Mouse (Mus musculus) brain, embryonic 14.5 days (tissue): Measurements from ENCODE around the gene Lrrc32.

Experiments
- CTCF ChIP-seq: fragments of 200-500 bp; IDR thresholded peaks from 2 replicates; pipeline ENCODE4 v1.5.1; 2012; ENCODE audit warnings: inconsistent platforms, mild to moderate bottlenecking, moderate library complexity, borderline replicate concordance; ENCODE audit not compliant: insufficient read depth, insufficient read length; ENCODE audit errors: extremely low read depth
- POLR2A ChIP-seq: fragments of 200-500 bp; IDR thresholded peaks from 2 replicates; pipeline ENCODE4 v1.6.1; 2012; ENCODE audit warnings: mild to moderate bottlenecking, inconsistent platforms, borderline replicate concordance; ENCODE audit not compliant: poor library complexity, insufficient read depth, insufficient read length, severe bottlenecking; ENCODE audit errors: extremely low read depth

DNA sequence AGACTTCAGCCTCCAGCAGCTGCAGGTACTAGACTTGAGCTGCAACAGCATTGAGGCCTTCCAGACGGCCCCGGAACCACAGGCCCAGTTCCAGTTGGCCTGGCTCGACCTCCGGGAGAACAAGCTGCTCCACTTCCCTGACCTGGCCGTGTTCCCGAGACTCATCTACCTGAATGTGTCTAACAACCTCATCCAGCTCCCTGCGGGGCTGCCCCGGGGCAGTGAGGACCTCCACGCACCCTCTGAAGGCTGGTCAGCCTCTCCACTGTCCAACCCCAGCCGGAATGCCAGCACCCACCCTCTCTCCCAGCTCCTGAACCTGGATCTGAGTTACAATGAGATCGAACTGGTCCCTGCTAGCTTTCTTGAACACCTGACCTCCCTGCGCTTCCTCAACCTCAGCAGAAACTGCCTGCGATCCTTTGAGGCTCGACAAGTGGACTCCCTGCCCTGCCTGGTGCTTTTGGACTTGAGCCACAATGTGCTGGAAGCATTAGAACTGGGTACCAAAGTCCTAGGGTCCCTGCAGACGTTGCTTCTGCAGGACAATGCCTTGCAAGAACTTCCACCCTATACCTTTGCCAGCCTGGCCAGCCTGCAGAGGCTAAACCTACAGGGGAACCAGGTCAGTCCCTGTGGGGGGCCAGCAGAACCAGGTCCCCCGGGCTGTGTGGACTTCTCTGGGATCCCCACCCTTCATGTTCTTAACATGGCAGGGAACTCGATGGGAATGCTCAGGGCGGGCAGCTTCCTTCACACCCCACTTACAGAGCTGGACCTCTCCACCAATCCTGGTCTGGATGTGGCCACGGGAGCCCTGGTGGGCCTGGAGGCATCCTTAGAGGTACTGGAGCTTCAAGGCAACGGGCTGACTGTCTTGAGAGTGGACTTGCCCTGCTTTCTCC is 9.8 kb downstream of the Lrrc32 start:
- no peak for TF ChIP-seq CTCF
- TF ChIP-seq POLR2A, result no peak
